Mouse (Mus musculus) frontal cortex, adult 2 months (tissue): Measurements from ENCODE around the gene Naa15. TPM values are rescaled to one million over a fixed set of nuclear protein-coding genes. Genes with fewer than 3 reads are reported as not detected.

Source experiments
- DNase-seq, 2 experiments: peaks; one replicate each; pipeline ENCODE4 v3.0.0; 2022; ENCODE audit warnings: low spot score in 1 of 2; ENCODE audit errors: extremely low spot score in 1 of 2
- polyA plus RNA-seq: library from polyadenylated mRNA; depleted of rRNA; stranded (reverse); fragments of >200 nt; gene quantifications from 2 replicates; pipeline ENCODE4 v1.2.3, GENCODE M21; 2012; rRNA removed

The Naa15 gene
- polyA plus RNA-seq, 1 experiment, result 22.3 TPM

- no peak for DNase-seq
These were observed 89.5 kb downstream of the Naa15 start for GRCm38 (mm10) chr3:51504385-51504952.

- no peak for DNase-seq
These were observed 90.5 kb downstream of the Naa15 start for GRCm38 (mm10) chr3:51505465-51505864.

- peak; percentile 52 to 92 for DNase-seq
These were observed 96.0 kb downstream of the Naa15 start for GRCm38 (mm10) chr3:51510903-51511302.

DNA sequence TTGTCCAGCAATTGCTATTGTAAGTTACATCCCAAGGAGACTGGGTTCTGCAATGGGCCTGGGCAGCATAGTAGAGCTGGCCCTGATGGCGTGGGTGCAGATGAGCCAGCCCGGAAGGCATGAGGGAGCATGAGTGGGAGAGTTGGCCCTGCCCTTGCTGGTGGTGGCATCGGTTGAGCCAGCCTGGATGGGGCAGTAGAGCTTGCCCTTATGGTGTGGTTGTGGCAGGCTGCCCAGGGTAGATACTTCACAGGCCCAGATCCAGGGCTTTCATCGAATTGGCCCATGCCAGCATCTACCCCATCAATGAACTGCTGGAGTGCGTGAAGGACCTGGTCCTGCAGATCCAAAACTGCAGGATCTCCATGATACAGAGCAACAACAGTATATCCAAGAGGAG is 97.0 kb downstream of the Naa15 start:
- DNase-seq, result no peak

- no peak for DNase-seq
These were observed 102.5 kb downstream of the Naa15 start for GRCm38 (mm10) chr3:51517467-51517866.

GRCm38 (mm10) chr3:51517878-51518762 is 103.2 kb downstream of the Naa15 start:
- no peak for DNase-seq

DNA sequence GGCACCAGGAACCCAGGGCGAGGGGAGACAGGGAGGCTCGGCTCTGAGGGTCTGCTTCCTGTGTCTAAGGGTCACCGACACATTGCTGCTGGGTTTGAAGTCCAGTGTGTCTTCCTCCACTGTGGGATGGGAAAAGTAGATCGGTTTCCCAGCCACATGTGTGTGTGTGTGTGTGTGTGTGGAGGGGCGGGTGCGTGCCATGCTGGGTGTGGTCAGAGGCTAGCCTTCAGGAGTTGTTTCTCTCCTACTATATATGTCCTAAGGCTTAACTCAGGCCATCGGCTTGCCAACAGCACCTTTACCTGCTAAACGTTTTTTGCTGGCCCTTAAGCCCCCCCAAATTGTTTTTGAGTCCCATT is 103.8 kb downstream of the Naa15 start:
- no peak for DNase-seq

DNA sequence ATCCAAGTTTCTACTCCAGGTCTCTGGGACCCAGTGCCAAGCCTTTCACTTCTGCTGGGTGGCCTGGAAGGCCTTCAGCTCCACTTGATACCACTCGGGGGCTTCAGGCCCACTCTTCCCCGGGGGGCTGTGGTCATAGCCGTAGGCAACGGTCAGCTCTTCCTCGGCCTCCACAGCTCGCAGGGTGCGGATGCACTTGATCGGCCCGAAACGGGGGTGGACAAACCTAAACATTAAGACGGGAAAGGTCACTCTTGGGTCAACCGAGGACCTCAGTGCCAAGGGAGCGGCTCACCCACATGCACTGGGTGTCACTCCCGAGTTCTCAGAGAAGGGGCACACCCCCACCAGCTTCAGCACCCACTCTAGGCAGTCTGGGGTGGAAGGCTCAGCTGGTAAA is 106.3 kb downstream of the Naa15 start:
- DNase-seq, result no peak

DNA sequence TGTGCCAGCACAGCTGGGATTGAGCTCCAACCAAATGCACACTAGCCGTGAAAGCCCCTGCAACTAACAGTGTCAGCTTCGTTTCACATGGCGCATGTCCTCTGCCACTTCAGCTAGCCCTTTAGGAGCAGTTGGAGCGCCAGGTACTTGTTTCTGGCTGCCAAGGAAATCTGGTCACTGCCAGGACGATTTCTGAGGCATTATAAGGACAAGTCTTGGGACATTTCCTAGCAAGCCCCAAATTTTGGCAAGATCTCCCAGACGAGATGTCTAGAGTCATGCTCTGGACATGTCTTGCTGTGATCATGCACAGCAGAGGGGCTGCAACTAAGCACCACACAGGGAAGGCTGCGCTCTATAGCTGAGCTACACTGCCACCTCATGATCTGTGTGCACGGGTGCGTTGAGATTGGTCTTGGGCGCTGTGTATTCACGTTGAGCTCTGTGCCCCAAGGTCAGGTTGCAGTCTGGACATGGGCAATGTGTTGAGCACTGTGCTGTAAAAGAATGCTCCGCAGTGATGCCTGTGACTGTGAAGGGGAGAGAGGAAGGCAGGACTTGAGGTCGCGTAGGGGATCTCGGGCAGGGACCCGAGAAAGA is 110.3 kb downstream of the Naa15 start:
- no peak for DNase-seq

Other genes starting within 250 kb of the Naa15 start
- gene Noct, start 190.7 kb upstream of the Naa15 start, polyA plus RNA-seq, result 36.2 and 40.8 TPM in 2 replicates
- 30.3 and 32.4 TPM in 2 replicates for gene Elf2, start 74.5 kb upstream of the Naa15 start, polyA plus RNA-seq
- 0.06 and 0.08 TPM in 2 replicates for gene Mgarp, start 18.4 kb upstream of the Naa15 start, polyA plus RNA-seq
- gene Ndufc1, start 6.2 kb upstream of the Naa15 start, polyA plus RNA-seq, result 500 and 520 TPM in 2 replicates
- gene Rab33b, start 68.8 kb downstream of the Naa15 start, polyA plus RNA-seq, result 24.2 and 25.7 TPM in 2 replicates
- gene Setd7, start 145.7 kb downstream of the Naa15 start, polyA plus RNA-seq, result 62.2 and 69.3 TPM in 2 replicates
- gene Mgst2, start 245.2 kb downstream of the Naa15 start, polyA plus RNA-seq, result 0.24 and 0.36 TPM in 2 replicates